Mouse (Mus musculus): ENCODE data around the gene Tmem52. TPM values are rescaled to one million over a fixed set of nuclear protein-coding genes. Genes with fewer than 3 reads are reported as not detected.

Gene Tmem52
- total and polyA plus RNA-seq, 3 experiments: 0.16 TPM; not detected in 2

- DNase-seq (ENCODE audit: low spot score): no peak
- Histone ChIP-seq H3K36me3 (replicated peaks) (peaks cover 36% of the 10 kb centered on the region), H3K4me1 (ENCODE audit: insufficient read depth, low read depth, low read length) (peaks cover 36% of the 10 kb centered on the region), H3K27me3 (ENCODE audit: insufficient read depth, low read length) (no peaks in the 10 kb centered on the region), H3K9me3 (replicated peaks) (no peaks in the 10 kb centered on the region), H3K4me3 (ENCODE audit: low read depth, low read length) (no peak overlapping the region)
- TF ChIP-seq GATA1 (IDR thresholded peaks at IDR 0.05; ENCODE audit: borderline replicate concordance, low read length): no peak
- no peak for TF ChIP-seq POLR2AphosphoS5 (IDR thresholded peaks at IDR 0.05; ENCODE audit: insufficient replicate concordance, low read depth, low read length)
- TF ChIP-seq TAL1 (conservative IDR thresholded peaks at IDR 0.05; ENCODE audit: low read depth, low read length): no peak
- no peak for ATAC-seq (ENCODE audit: extremely low read depth, insufficient number of reproducible peaks, low FRiP score, poor library complexity, severe bottlenecking)
Observed at GRCm38 (mm10) chr4:155508614-155509013, 39.7 kb downstream of the Tmem52 start.

- peaks cover 15% of the 10 kb centered on the region for H3K4me1 ChIP-seq (ENCODE audit: insufficient read depth, low read depth, low read length)
- DNase-seq (ENCODE audit: low spot score) (no peak), ATAC-seq (ENCODE audit: extremely low read depth, insufficient number of reproducible peaks, low FRiP score, poor library complexity, severe bottlenecking) (no peak)
- no peak overlapping the region for H3K4me3 ChIP-seq (ENCODE audit: low read depth, low read length)
- H3K27me3 ChIP-seq (ENCODE audit: insufficient read depth, low read length): no peaks in the 10 kb centered on the region
- TF ChIP-seq POLR2AphosphoS5 (IDR thresholded peaks at IDR 0.05; ENCODE audit: insufficient replicate concordance, low read depth, low read length) (no peak), GATA1 (IDR thresholded peaks at IDR 0.05; ENCODE audit: borderline replicate concordance, low read length) (no peak), CTCF (IDR thresholded peaks at IDR 0.05; ENCODE audit: low read depth, low read length) (no peak), TAL1 (conservative IDR thresholded peaks at IDR 0.05; ENCODE audit: low read depth, low read length) (no peak), GATA2 (IDR thresholded peaks at IDR 0.05; ENCODE audit: borderline replicate concordance, low read depth, low read length) (no peak)
- H3K9me3 ChIP-seq (replicated peaks): no peaks in the 10 kb centered on the region
- peaks cover 42% of the 10 kb centered on the region for H3K36me3 ChIP-seq (replicated peaks)
Observed at GRCm38 (mm10) chr4:155510981-155511380, 42.1 kb downstream of the Tmem52 start.

DNA sequence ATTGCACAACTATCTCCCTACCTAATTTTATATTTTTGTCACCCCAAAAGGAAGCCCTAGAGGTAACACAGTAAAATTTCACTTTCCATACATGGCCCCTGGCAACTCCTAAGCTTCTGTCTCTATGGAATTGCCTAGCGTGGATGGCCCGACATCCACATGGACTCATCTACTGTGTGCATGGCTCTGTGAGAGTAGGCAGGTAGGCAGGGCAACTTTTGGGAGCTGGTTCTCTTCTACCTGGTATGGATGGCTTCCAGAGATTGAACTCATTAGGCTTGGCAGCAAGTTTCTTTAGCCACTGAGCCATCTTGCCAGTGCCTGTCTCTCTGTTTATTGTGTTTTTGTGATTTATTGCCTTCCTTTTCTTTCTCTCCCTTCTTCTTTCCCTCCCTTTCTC is 45.9 kb downstream of the Tmem52 start:
- TF ChIP-seq CTCF (IDR thresholded peaks at IDR 0.05; ENCODE audit: low read depth, low read length): no peak
- TF ChIP-seq POLR2AphosphoS5 (IDR thresholded peaks at IDR 0.05; ENCODE audit: insufficient replicate concordance, low read depth, low read length): no peak
- TF ChIP-seq TAL1 (conservative IDR thresholded peaks at IDR 0.05; ENCODE audit: low read depth, low read length): no peak
- TF ChIP-seq GATA2 (IDR thresholded peaks at IDR 0.05; ENCODE audit: borderline replicate concordance, low read depth, low read length): no peak
- TF ChIP-seq GATA1 (IDR thresholded peaks at IDR 0.05; ENCODE audit: borderline replicate concordance, low read length): no peak
- Histone ChIP-seq H3K27me3 (ENCODE audit: insufficient read depth, low read length) (no peaks in the 10 kb centered on the region), H3K4me3 (ENCODE audit: low read depth, low read length) (no peak overlapping the region), H3K4me1 (ENCODE audit: insufficient read depth, low read depth, low read length) (peaks cover 3% of the 10 kb centered on the region; the same call in 1 of the 2 replicates), H3K9me3 (replicated peaks) (no peaks in the 10 kb centered on the region), H3K36me3 (replicated peaks) (peaks cover 49% of the 10 kb centered on the region)
- DNase-seq (ENCODE audit: low spot score): no peak
- no peak for ATAC-seq (ENCODE audit: extremely low read depth, insufficient number of reproducible peaks, low FRiP score, poor library complexity, severe bottlenecking)

DNA sequence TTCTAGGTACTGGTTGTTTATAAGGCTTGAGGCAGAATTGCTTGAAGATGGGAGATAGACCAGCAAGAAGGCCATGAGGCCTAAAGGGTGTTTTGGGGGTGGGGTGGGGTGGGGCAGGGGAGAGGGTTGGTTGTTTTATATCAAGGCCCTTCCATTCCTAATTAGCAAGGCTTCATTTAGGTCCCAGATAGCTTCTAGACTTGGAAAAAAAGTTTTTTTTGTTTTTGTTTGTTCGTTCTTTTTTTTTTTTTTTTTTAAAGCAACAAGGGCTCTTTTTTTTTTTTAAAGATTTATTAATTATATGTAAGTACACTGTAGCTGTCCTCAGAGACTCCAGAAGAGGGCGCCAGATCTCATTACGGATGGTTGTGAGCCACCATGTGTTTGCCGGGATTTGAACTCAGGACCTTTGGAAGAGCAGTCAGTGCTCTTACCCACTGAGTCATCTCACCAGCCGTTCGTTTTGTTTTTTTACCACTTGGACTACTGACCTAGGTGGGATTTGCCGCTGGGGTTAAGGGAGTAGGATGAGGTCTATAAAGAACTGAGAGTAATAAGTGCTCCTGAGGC is 49.1 kb downstream of the Tmem52 start:
- H3K36me3 ChIP-seq (replicated peaks): peaks cover 45% of the 10 kb centered on the region

More for the DNA sequence above, 49.1 kb downstream of the Tmem52 start:
- no peak overlapping the region for H3K4me3 ChIP-seq (ENCODE audit: low read depth, low read length)
- peaks cover 5% of the 10 kb centered on the region; the same call in 1 of the 2 replicates for H3K4me1 ChIP-seq (ENCODE audit: insufficient read depth, low read depth, low read length)
- H3K9me3 ChIP-seq (replicated peaks): no peaks in the 10 kb centered on the region
- ATAC-seq (ENCODE audit: extremely low read depth, insufficient number of reproducible peaks, low FRiP score, poor library complexity, severe bottlenecking): no peak
- no peaks in the 10 kb centered on the region for H3K27me3 ChIP-seq (ENCODE audit: insufficient read depth, low read length)
- TF ChIP-seq POLR2AphosphoS5 (IDR thresholded peaks at IDR 0.05; ENCODE audit: insufficient replicate concordance, low read depth, low read length) (no peak), TAL1 (conservative IDR thresholded peaks at IDR 0.05; ENCODE audit: low read depth, low read length) (no peak), GATA2 (IDR thresholded peaks at IDR 0.05; ENCODE audit: borderline replicate concordance, low read depth, low read length) (no peak), CTCF (IDR thresholded peaks at IDR 0.05; ENCODE audit: low read depth, low read length) (no peak), GATA1 (IDR thresholded peaks at IDR 0.05; ENCODE audit: borderline replicate concordance, low read length) (no peak)
- no peak for DNase-seq (ENCODE audit: low spot score)

Other genes with a start within 250 kb of the Tmem52 start
- gene Ski, start 246.5 kb upstream of the Tmem52 start, total RNA-seq (2014; fragmentation: Nextera tagmentation): 58.4 and 67.3 TPM in 2 replicates
- 15.3 and 16.9 TPM in 2 replicates for gene Ski, start 246.5 kb upstream of the Tmem52 start, total RNA-seq (2017)
- 40.7 and 42.4 TPM in 2 replicates for gene Ski, start 246.5 kb upstream of the Tmem52 start, polyA plus RNA-seq (2012)
- 24.4 and 24.9 TPM in 2 replicates for gene Faap20, start 219.3 kb upstream of the Tmem52 start, total RNA-seq (2014; fragmentation: Nextera tagmentation)
- 23.5 and 29.3 TPM in 2 replicates for gene Faap20, start 219.3 kb upstream of the Tmem52 start, total RNA-seq (2017)
- gene Faap20, start 219.3 kb upstream of the Tmem52 start, polyA plus RNA-seq (2012): 43.5 and 45.5 TPM in 2 replicates
- gene Prkcz, start 107.8 kb upstream of the Tmem52 start, total RNA-seq (2014; fragmentation: Nextera tagmentation): 0.29 TPM in 1 of 2 replicates, not detected in the other
- gene Prkcz, start 107.8 kb upstream of the Tmem52 start, total RNA-seq (2017): 0.46 and 0.55 TPM in 2 replicates
- not detected in 2 replicates for gene Prkcz, start 107.8 kb upstream of the Tmem52 start, polyA plus RNA-seq (2012)
- not detected in 2 replicates for gene Gabrd, start 71.0 kb upstream of the Tmem52 start, total RNA-seq (2014; fragmentation: Nextera tagmentation)
- gene Gabrd, start 71.0 kb upstream of the Tmem52 start, total RNA-seq (2017): not detected in 2 replicates
- gene Gabrd, start 71.0 kb upstream of the Tmem52 start, polyA plus RNA-seq (2012): not detected in 2 replicates
- not detected in 2 replicates for gene Cfap74, start 59.9 kb upstream of the Tmem52 start, total RNA-seq (2014; fragmentation: Nextera tagmentation)
- 0.06 and 0.11 TPM in 2 replicates for gene Cfap74, start 59.9 kb upstream of the Tmem52 start, total RNA-seq (2017)
- gene Cfap74, start 59.9 kb upstream of the Tmem52 start, polyA plus RNA-seq (2012): not detected in 2 replicates
- gene Gnb1, start 22.2 kb downstream of the Tmem52 start, total RNA-seq (2014; fragmentation: Nextera tagmentation): 604 and 614 TPM in 2 replicates
- gene Gnb1, start 22.2 kb downstream of the Tmem52 start, total RNA-seq (2017): 94.3 and 136 TPM in 2 replicates
- gene Gnb1, start 22.2 kb downstream of the Tmem52 start, polyA plus RNA-seq (2012): 43.2 and 50.9 TPM in 2 replicates
- 50.4 and 61.6 TPM in 2 replicates for gene Nadk, start 93.3 kb downstream of the Tmem52 start, total RNA-seq (2014; fragmentation: Nextera tagmentation)
- gene Nadk, start 93.3 kb downstream of the Tmem52 start, total RNA-seq (2017): 67.5 and 76.3 TPM in 2 replicates
- 49.5 and 58.4 TPM in 2 replicates for gene Nadk, start 93.3 kb downstream of the Tmem52 start, polyA plus RNA-seq (2012)
- 34.4 and 41.1 TPM in 2 replicates for gene Slc35e2, start 132.3 kb downstream of the Tmem52 start, total RNA-seq (2014; fragmentation: Nextera tagmentation)
- 20.3 and 23.3 TPM in 2 replicates for gene Slc35e2, start 132.3 kb downstream of the Tmem52 start, total RNA-seq (2017)
- 2.0 and 2.3 TPM in 2 replicates for gene Slc35e2, start 132.3 kb downstream of the Tmem52 start, polyA plus RNA-seq (2012)
- gene Cdk11b, start 155.7 kb downstream of the Tmem52 start, total RNA-seq (2014; fragmentation: Nextera tagmentation): 86.4 and 106 TPM in 2 replicates
- gene Cdk11b, start 155.7 kb downstream of the Tmem52 start, total RNA-seq (2017): 41.4 and 53.3 TPM in 2 replicates
- gene Cdk11b, start 155.7 kb downstream of the Tmem52 start, polyA plus RNA-seq (2012): 114 and 144 TPM in 2 replicates
- gene Gm10563, start 176.3 kb downstream of the Tmem52 start, total RNA-seq (2014; fragmentation: Nextera tagmentation): not detected in 2 replicates
- gene Gm10563, start 176.3 kb downstream of the Tmem52 start, total RNA-seq (2017): not detected in 2 replicates
- gene Gm10563, start 176.3 kb downstream of the Tmem52 start, polyA plus RNA-seq (2012): not detected in 2 replicates
- gene Mmp23, start 184.3 kb downstream of the Tmem52 start, total RNA-seq (2014; fragmentation: Nextera tagmentation): not detected in 2 replicates
- gene Mmp23, start 184.3 kb downstream of the Tmem52 start, total RNA-seq (2017): 0.12 and 0.71 TPM in 2 replicates
- 0.08 and 0.29 TPM in 2 replicates for gene Mmp23, start 184.3 kb downstream of the Tmem52 start, polyA plus RNA-seq (2012)
- gene Mib2, start 200.1 kb downstream of the Tmem52 start, total RNA-seq (2014; fragmentation: Nextera tagmentation): 5.8 and 9.6 TPM in 2 replicates
- 16.7 and 17.3 TPM in 2 replicates for gene Mib2, start 200.1 kb downstream of the Tmem52 start, total RNA-seq (2017)
- 36.0 and 36.9 TPM in 2 replicates for gene Mib2, start 200.1 kb downstream of the Tmem52 start, polyA plus RNA-seq (2012)
- gene Fndc10, start 225.2 kb downstream of the Tmem52 start, total RNA-seq (2014; fragmentation: Nextera tagmentation): not detected in 2 replicates
- 0.12 and 0.16 TPM in 2 replicates for gene Fndc10, start 225.2 kb downstream of the Tmem52 start, total RNA-seq (2017)
- not detected in 2 replicates for gene Fndc10, start 225.2 kb downstream of the Tmem52 start, polyA plus RNA-seq (2012)
- gene Ssu72, start 235.7 kb downstream of the Tmem52 start, total RNA-seq (2014; fragmentation: Nextera tagmentation): 195 and 204 TPM in 2 replicates
- gene Ssu72, start 235.7 kb downstream of the Tmem52 start, total RNA-seq (2017): 184 and 186 TPM in 2 replicates
- gene Ssu72, start 235.7 kb downstream of the Tmem52 start, polyA plus RNA-seq (2012): 74.7 and 91.4 TPM in 2 replicates

Measured in G1E (cell line).